In genomic region chr14:22578224-22578623, GRCm38 (mm10) we compare ENCODE assay signal across 8 mouse cellular contexts.
A peak's percentile ranks its signal among the peaks of the same experiment; 100 is the strongest.
DNase-seq lines count a peak whose midpoint lies in the region; ATAC-seq lines count a peak whose summit lies in the region.

No protein-coding gene starts in this region.

- no peak overlapping the region for H3K27ac ChIP-seq in liver, embryonic 12.5 days
- H3K27ac ChIP-seq in embryonic facial prominence, embryonic 10.5 days (replicated peaks), result no peak overlapping the region
- H3K27ac ChIP-seq in kidney, embryonic 14.5 days (ENCODE audit: low read depth, low read length), result no peak overlapping the region
- no peak overlapping the region for H3K27ac ChIP-seq in limb, embryonic 13.5 days

- no peaks in the 10 kb centered on the region for H3K4me1 ChIP-seq in liver, embryonic 12.5 days
- H3K4me1 ChIP-seq in embryonic facial prominence, embryonic 10.5 days, result peaks cover 54% of the 10 kb centered on the region
- peaks cover 32% of the 10 kb centered on the region for H3K4me1 ChIP-seq in kidney, embryonic 14.5 days (ENCODE audit: control insufficient read depth, insufficient read depth, low read length)
- peaks cover 40% of the 10 kb centered on the region for H3K4me1 ChIP-seq in limb, embryonic 13.5 days

- no peak overlapping the region for H3K4me3 ChIP-seq in liver, embryonic 12.5 days
- H3K4me3 ChIP-seq in embryonic facial prominence, embryonic 10.5 days, result no peak overlapping the region
- H3K4me3 ChIP-seq in kidney, embryonic 14.5 days (ENCODE audit: low read length), result 0 out of 2 replicates have a peak overlapping the region, but pooled peaks have one; percentile 2
- 0 out of 2 replicates have a peak overlapping the region, but pooled peaks have one; percentile 7 for H3K4me3 ChIP-seq in limb, embryonic 13.5 days

- no peak for ATAC-seq in liver, embryonic 12.5 days
- ATAC-seq in kidney, embryonic 14.5 days (ENCODE audit: low FRiP score, low TSS enrichment), result no peak
- ATAC-seq in limb, embryonic 13.5 days (ENCODE audit: low FRiP score, low read depth), result no peak

- H3K9me3 ChIP-seq in liver, embryonic 12.5 days (replicated peaks), result no peaks in the 10 kb centered on the region
- H3K9me3 ChIP-seq in embryonic facial prominence, embryonic 10.5 days, result no peaks in the 10 kb centered on the region
- H3K9me3 ChIP-seq in kidney, embryonic 14.5 days (ENCODE audit: control insufficient read depth, low read length), result no peaks in the 10 kb centered on the region
- H3K9me3 ChIP-seq in limb, embryonic 13.5 days, result no peaks in the 10 kb centered on the region

- no peak overlapping the region for H3K4me2 ChIP-seq in liver, embryonic 12.5 days
- H3K4me2 ChIP-seq in kidney, embryonic 14.5 days (replicated peaks; ENCODE audit: low read depth, low read length), result peak overlapping the region; percentile 19; the same call in 1 of the 2 replicates
- H3K4me2 ChIP-seq in limb, embryonic 13.5 days (replicated peaks), result peak overlapping the region; percentile 43

- H3K27me3 ChIP-seq in liver, embryonic 12.5 days (replicated peaks), result no peaks in the 10 kb centered on the region
- H3K27me3 ChIP-seq in embryonic facial prominence, embryonic 10.5 days (replicated peaks; ENCODE audit: low read depth, poor library complexity, severe bottlenecking), result peaks cover 33% of the 10 kb centered on the region
- no peaks in the 10 kb centered on the region for H3K27me3 ChIP-seq in kidney, embryonic 14.5 days (ENCODE audit: control insufficient read depth, insufficient read depth, low read length)
- peaks cover 11% of the 10 kb centered on the region for H3K27me3 ChIP-seq in limb, embryonic 13.5 days
- no peaks in the 10 kb centered on the region for H3K27me3 ChIP-seq in splenic B cell, adult 2 months (ENCODE audit: control insufficient read depth, insufficient read depth, low read length, poor library complexity, severe bottlenecking)

- no peak overlapping the region for H3K9ac ChIP-seq in liver, embryonic 12.5 days
- H3K9ac ChIP-seq in kidney, embryonic 14.5 days (ENCODE audit: low read depth, low read length), result no peak overlapping the region
- no peak overlapping the region for H3K9ac ChIP-seq in limb, embryonic 13.5 days

- no peaks in the 10 kb centered on the region for H3K36me3 ChIP-seq in liver, embryonic 12.5 days
- no peaks in the 10 kb centered on the region for H3K36me3 ChIP-seq in embryonic facial prominence, embryonic 10.5 days (replicated peaks)
- no peaks in the 10 kb centered on the region for H3K36me3 ChIP-seq in kidney, embryonic 14.5 days (ENCODE audit: control insufficient read depth, insufficient read depth, low read length)
- no peaks in the 10 kb centered on the region for H3K36me3 ChIP-seq in limb, embryonic 13.5 days
- H3K36me3 ChIP-seq in splenic B cell, adult 2 months (ENCODE audit: control insufficient read depth, insufficient read depth, low read length, poor library complexity, severe bottlenecking), result no peaks in the 10 kb centered on the region

- peak; percentile 77 for DNase-seq in liver
- peak; percentile 87 for DNase-seq in embryonic facial prominence, embryonic 10.5 days (ENCODE audit: low spot score)
- DNase-seq in heart, adult 9 months (ENCODE audit: low spot score in 2 of 2), result peak; percentile 41 to 72
- DNase-seq in naive thymus-derived CD4-positive, alpha-beta T cell, adult 2 months (ENCODE audit: low read depth), result peak; percentile 36
- DNase-seq in splenic B cell, adult 2 months (ENCODE audit: low read depth, low spot score), result peak; percentile 29

- 13% methylated on average over 6 of the region's 6 CpGs for WGBS in liver, embryonic 12.5 days (ENCODE audit: insufficient replicate concordance)
- WGBS in embryonic facial prominence, embryonic 10.5 days, result 17% methylated on average over 6 of the region's 6 CpGs
- WGBS in kidney, embryonic 14.5 days, result 13% methylated on average over 6 of the region's 6 CpGs
- 18% methylated on average over 6 of the region's 6 CpGs for WGBS in limb, embryonic 13.5 days

Comparison
In these comparisons a context has a peak if more than half of its experiments do, and no peak if none do; other contexts are left out.
1. DNase-seq: peak in every context shown above with its lines; median percentile 87 in embryonic facial prominence, embryonic 10.5 days; 77 in liver; 56 in heart, adult 9 months; 36 in naive thymus-derived CD4-positive, alpha-beta T cell, adult 2 months; 29 in splenic B cell, adult 2 months.
2. H3K4me3 ChIP-seq: peak in kidney, embryonic 14.5 days (single experiment) and limb, embryonic 13.5 days (single experiment); none in liver, embryonic 12.5 days (single experiment) and embryonic facial prominence, embryonic 10.5 days (single experiment).